9 mouse cellular contexts compared by ENCODE assay signal in the genomic region with DNA sequence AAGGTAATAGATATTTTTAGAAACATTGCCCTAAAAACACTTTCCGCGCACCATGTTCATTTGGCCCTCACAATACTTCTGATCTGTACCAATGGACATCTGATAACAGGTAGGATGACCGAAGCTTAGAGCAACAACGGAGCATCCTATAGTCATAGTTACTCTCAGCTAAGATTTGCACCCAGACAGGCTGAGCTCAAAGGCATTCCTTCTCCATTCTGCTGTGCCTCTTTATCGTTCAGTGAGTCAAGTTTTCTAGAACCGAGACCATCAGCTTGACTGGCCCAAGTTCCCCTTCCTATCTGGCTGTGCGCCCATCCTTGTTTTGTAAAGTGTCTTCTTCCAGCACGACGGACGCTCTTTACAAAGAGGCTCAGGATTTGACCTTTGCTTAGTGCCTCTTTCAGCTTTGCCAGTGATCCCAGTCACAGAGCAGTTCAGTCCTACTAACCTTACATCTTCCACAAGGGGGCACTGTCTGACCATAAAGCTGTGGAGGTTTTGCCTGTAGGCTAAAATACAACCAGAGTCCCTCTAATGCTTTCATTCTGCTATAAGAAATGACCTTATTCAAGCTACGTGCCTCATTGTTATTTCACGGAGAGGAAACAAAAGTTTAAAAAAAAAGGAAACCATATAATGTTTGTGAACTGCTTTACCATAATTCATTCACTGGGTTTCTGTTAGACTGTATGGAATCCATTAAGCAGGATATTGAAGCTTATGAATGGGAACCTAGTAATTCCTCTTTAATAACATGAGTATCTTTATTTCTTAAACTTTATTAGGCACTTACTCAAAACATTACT. TPM values are rescaled to one million over a fixed set of nuclear protein-coding genes. Genes with fewer than 3 reads are reported as not detected.
DNase-seq lines count a peak whose midpoint lies in the region; ATAC-seq and TF ChIP-seq lines count a peak whose summit lies in the region.
"Had no signal": no experiment of that assay in that cellular context is flagged by ENCODE, and none has a peak within 500 bp of the region (broad histone marks: within the 10 kb centered on the region; RNA-seq: fewer than 3 reads in every experiment).

No protein-coding gene starts in this region.

- no peaks in the 10 kb centered on the region for H3K79me2 ChIP-seq in CH12.LX (replicated peaks; ENCODE audit: control insufficient read depth, extremely low read depth, insufficient read depth, poor library complexity, severe bottlenecking)

- H3K4me1 ChIP-seq in CH12.LX (ENCODE audit: control insufficient read depth in 1 of 2, insufficient read depth in 2 of 2) = peaks cover 0 to 4% of the 10 kb centered on the region in 2 experiments; a peak in 1 of 4 replicates
- H3K4me1 ChIP-seq in kidney, embryonic 14.5 days (ENCODE audit: control insufficient read depth, insufficient read depth, low read length) = no peaks in the 10 kb centered on the region
- peaks cover 10% of the 10 kb centered on the region; the same call in 1 of the 2 replicates for H3K4me1 ChIP-seq in limb, embryonic 12.5 days (replicated peaks)
- no peaks in the 10 kb centered on the region for H3K4me1 ChIP-seq in neural tube, embryonic 11.5 days (ENCODE audit: control insufficient read depth, insufficient read depth, low read length)
- H3K4me1 ChIP-seq: liver, embryonic 13.5 days had no signal

- peak; percentile 66 to 87 for TF ChIP-seq CTCF in CH12.LX (conservative IDR thresholded peaks at IDR 0.05 in 1 of 2, IDR thresholded peaks at IDR 0.05 in 1 of 2; ENCODE audit: low read depth in 2 of 2, low read length in 2 of 2)

- H3K9ac ChIP-seq in CH12.LX (ENCODE audit: insufficient read depth, low read depth) = no peak overlapping the region
- no peak overlapping the region for H3K9ac ChIP-seq in kidney, embryonic 14.5 days (ENCODE audit: low read depth, low read length)
- no peak overlapping the region for H3K9ac ChIP-seq in limb, embryonic 12.5 days (replicated peaks)
- H3K9ac ChIP-seq in neural tube, embryonic 11.5 days (ENCODE audit: low read length) = no peak overlapping the region
- H3K9ac ChIP-seq: liver, embryonic 13.5 days had no signal

- WGBS in kidney, embryonic 14.5 days = 59% methylated on average over 12 of the region's 12 CpGs
- 54% methylated on average over 12 of the region's 12 CpGs for WGBS in limb, embryonic 12.5 days
- WGBS in neural tube, embryonic 11.5 days = 59% methylated on average over 12 of the region's 12 CpGs

- H3K27me3 ChIP-seq in CH12.LX (replicated peaks) = no peaks in the 10 kb centered on the region
- H3K27me3 ChIP-seq in kidney, embryonic 14.5 days (ENCODE audit: control insufficient read depth, insufficient read depth, low read length) = no peaks in the 10 kb centered on the region
- H3K27me3 ChIP-seq in limb, embryonic 12.5 days = 0 out of 2 replicates have a peak, but pooled peaks cover 3% of the 10 kb centered on the region
- H3K27me3 ChIP-seq in neural tube, embryonic 11.5 days (ENCODE audit: control insufficient read depth, insufficient read depth, low read length) = no peaks in the 10 kb centered on the region
- H3K27me3 ChIP-seq: liver, embryonic 13.5 days had no signal

- no peak overlapping the region for H3K27ac ChIP-seq in CH12.LX (ENCODE audit: insufficient read depth, low read depth)
- no peak overlapping the region for H3K27ac ChIP-seq in kidney, embryonic 14.5 days (ENCODE audit: low read depth, low read length)
- no peak overlapping the region for H3K27ac ChIP-seq in limb, embryonic 12.5 days
- H3K27ac ChIP-seq in neural tube, embryonic 11.5 days (ENCODE audit: low read depth, low read length) = no peak overlapping the region
- H3K27ac ChIP-seq: liver, embryonic 13.5 days had no signal

- DNase-seq in CH12.LX (ENCODE audit: extremely low read depth) (peak; percentile 84), R1 (ENCODE audit: low read depth, low spot score) (peak; percentile 78)
- DNase-seq in cerebellum, postnatal 25 days = peak; percentile 44 to 71
- DNase-seq in frontal cortex, postnatal 36 days (ENCODE audit: low spot score in 2 of 2) = peak; percentile 52 to 68
- peak; percentile 71 for DNase-seq in neural tube, embryonic 11.5 days (ENCODE audit: low spot score)
- DNase-seq: liver, embryonic 13.5 days had no signal

- dilution Hi-C loops in CH12.LX (cut with MboI; ENCODE audit: extremely low pct_ligation_motif_present, extremely low pct_unique_long_range_greater_than_20kb, low sequenced_read_pairs) = no loop called here

- TF ChIP-seq POLR2A in CH12.LX (IDR thresholded peaks at IDR 0.05; ENCODE audit: low read depth, low read length) = no peak

- TF ChIP-seq EP300 in CH12.LX (IDR thresholded peaks at IDR 0.05; ENCODE audit: low read length) = no peak

- no peak overlapping the region for H3K4me3 ChIP-seq in CH12.LX (replicated peaks in 1 of 3; ENCODE audit: low read depth in 2 of 3, low read length in 2 of 3, poor library complexity in 1 of 3)
- H3K4me3 ChIP-seq in kidney, embryonic 14.5 days (ENCODE audit: low read length) = no peak overlapping the region
- no peak overlapping the region for H3K4me3 ChIP-seq in limb, embryonic 12.5 days (replicated peaks)
- H3K4me3 ChIP-seq in neural tube, embryonic 11.5 days (ENCODE audit: low read depth, low read length) = no peak overlapping the region
- H3K4me3 ChIP-seq: liver, embryonic 13.5 days had no signal

- in situ Hi-C loops in CH12.LX (cut with MboI; ENCODE audit: low pct_ligation_motif_present, low pct_unique_long_range_greater_than_20kb, low sequenced_read_pairs) = loop anchor here (10.0 kb wide), 1 partner anchor 1013 kb away; no protein-coding TSS in a partner anchor

- ATAC-seq in kidney, embryonic 14.5 days (ENCODE audit: low FRiP score, low TSS enrichment) = peak; percentile 64
- ATAC-seq in limb, embryonic 12.5 days (ENCODE audit: insufficient number of reproducible peaks, insufficient read depth, low FRiP score, low TSS enrichment, low read depth) = peak; percentile 81
- ATAC-seq in neural tube, embryonic 11.5 days (ENCODE audit: insufficient read depth, low FRiP score, low TSS enrichment) = peak; percentile 70; the same call in 1 of the 2 replicates
- ATAC-seq in erythroid progenitor cell, adult 5-6 weeks (replicated peaks; ENCODE audit: low FRiP score, poor library complexity, severe bottlenecking) = no peak

- no peaks in the 10 kb centered on the region for H3K9me3 ChIP-seq in CH12.LX (replicated peaks; ENCODE audit: low read length)
- no peaks in the 10 kb centered on the region for H3K9me3 ChIP-seq in kidney, embryonic 14.5 days (ENCODE audit: control insufficient read depth, low read length)
- no peaks in the 10 kb centered on the region for H3K9me3 ChIP-seq in limb, embryonic 12.5 days
- H3K9me3 ChIP-seq in neural tube, embryonic 11.5 days (ENCODE audit: control insufficient read depth, low read length) = no peaks in the 10 kb centered on the region
- H3K9me3 ChIP-seq: liver, embryonic 13.5 days had no signal

- peak; percentile 90 for TF ChIP-seq RAD21 in CH12.LX (IDR thresholded peaks at IDR 0.05; ENCODE audit: low read depth, low read length)

- no peaks in the 10 kb centered on the region for H3K36me3 ChIP-seq in CH12.LX (replicated peaks in 1 of 2; ENCODE audit: control insufficient read depth in 1 of 2, insufficient read depth in 1 of 2, low read length in 1 of 2)
- H3K36me3 ChIP-seq in kidney, embryonic 14.5 days (ENCODE audit: control insufficient read depth, insufficient read depth, low read length) = no peaks in the 10 kb centered on the region
- H3K36me3 ChIP-seq in limb, embryonic 12.5 days = no peaks in the 10 kb centered on the region
- H3K36me3 ChIP-seq in neural tube, embryonic 11.5 days (ENCODE audit: control insufficient read depth, insufficient read depth, low read length) = no peaks in the 10 kb centered on the region
- H3K36me3 ChIP-seq: liver, embryonic 13.5 days had no signal

- H3K4me2 ChIP-seq in CH12.LX (ENCODE audit: insufficient read depth, low read depth, poor library complexity, severe bottlenecking) = no peak overlapping the region
- H3K4me2 ChIP-seq in kidney, embryonic 14.5 days (replicated peaks; ENCODE audit: low read depth, low read length) = no peak overlapping the region
- no peak overlapping the region for H3K4me2 ChIP-seq in limb, embryonic 12.5 days
- H3K4me2 ChIP-seq in neural tube, embryonic 11.5 days (ENCODE audit: low read depth) = no peak overlapping the region
- H3K4me2 ChIP-seq: liver, embryonic 13.5 days had no signal

TF ChIP-seq in CH12.LX, 34 proteins besides CTCF, POLR2A, EP300 and RAD21:
- TF ChIP-seq USF2 (conservative IDR thresholded peaks at IDR 0.05; ENCODE audit: low read depth, low read length) (no peak), SMC3 (IDR thresholded peaks at IDR 0.05; ENCODE audit: low read depth, low read length) (peak; percentile 76), ZMIZ1 (IDR thresholded peaks at IDR 0.05; ENCODE audit: low read depth, low read length) (no peak), JUND (conservative IDR thresholded peaks at IDR 0.05; ENCODE audit: low read depth, low read length) (no peak), NELFE (IDR thresholded peaks at IDR 0.05; ENCODE audit: low read depth, low read length) (no peak), IRF4 (IDR thresholded peaks at IDR 0.05; ENCODE audit: low read depth, low read length) (0 out of 2 replicates have a peak, but pooled peaks have one; percentile 11), CHD2 (IDR thresholded peaks at IDR 0.05; ENCODE audit: low read length) (no peak), MXI1 (IDR thresholded peaks at IDR 0.05; ENCODE audit: low read depth, low read length) (no peak), JUN (IDR thresholded peaks at IDR 0.05; ENCODE audit: insufficient read depth, low read depth, low read length) (no peak)
TF ChIP-seq in CH12.LX: peak in this region for 2.

RNA-seq across cellular contexts. Expression of gene Veph1, which starts 35.2 kb away (rescaled TPM):
- not detected in 2 replicates for total RNA-seq in CH12.LX (2012; rRNA removed)
- not detected in 2 replicates for total RNA-seq in CH12.LX (2014; rRNA removed)
- polyA plus RNA-seq in CH12.LX (2012; ENCODE audit: insufficient read length, low read depth) = not detected in 2 replicates
- 7.3 and 14.8 TPM in 2 replicates for polyA plus RNA-seq in kidney, embryonic 14.5 days (2014; fragmentation: Nextera tagmentation; extraction: Ambion mirVana)
- polyA plus RNA-seq in limb, embryonic 12.5 days (2016; fragmentation: Nextera tagmentation; extraction: Ambion mirVana) = 0.92 and 2.3 TPM in 2 replicates
- 4.4 and 4.9 TPM in 2 replicates for polyA plus RNA-seq in neural tube, embryonic 11.5 days (2014; fragmentation: Nextera tagmentation; extraction: Ambion mirVana)
- total RNA-seq in erythroid progenitor cell, adult 5-6 weeks (2015; ENCODE audit: low replicate concordance) = not detected in 2 replicates
- total RNA-seq in erythroid progenitor cell, adult 5-6 weeks (2017; ENCODE audit: low replicate concordance) = not detected in 2 replicates
